Mouse (Mus musculus) heart, embryonic 15.5 days (tissue): Measurements from ENCODE around the gene Hoxc8. TPM values are rescaled to one million over a fixed set of nuclear protein-coding genes. Genes with fewer than 3 reads are reported as not detected.

ENCODE experiments used
- ATAC-seq: fragments of 200-750 bp; cut with Nextera tagmentation; replicated peaks from 2 replicates; pipeline ENCODE4 v1.8.0; 2017; ENCODE audit warnings: low read depth, moderate TSS enrichment; ENCODE audit not compliant: insufficient number of reproducible peaks, insufficient read depth, low FRiP score
- H3K27ac ChIP-seq: fragments of 300-500 bp; sonication (generic); 2 replicates; pipeline ENCODE4 v1.5.1; 2015; ENCODE audit warnings: mild to moderate bottlenecking, inconsistent platforms
- H3K27me3 ChIP-seq: fragments of 300-500 bp; sonication (generic); 2 replicates; pipeline ENCODE4 v1.6.1; 2015; ENCODE audit warnings: inconsistent platforms
- H3K36me3 ChIP-seq: fragments of 300-500 bp; sonication (generic); 2 replicates; pipeline ENCODE4 v1.6.1; 2015; ENCODE audit warnings: mild to moderate bottlenecking, inconsistent platforms
- H3K4me1 ChIP-seq: fragments of 300-500 bp; sonication (generic); replicated peaks from 2 replicates; pipeline ENCODE4 v1.6.1; 2015; ENCODE audit warnings: inconsistent platforms
- H3K4me2 ChIP-seq: fragments of 300-500 bp; sonication (generic); 2 replicates; pipeline ENCODE4 v1.6.1; 2015; ENCODE audit warnings: inconsistent platforms, mild to moderate bottlenecking, moderate library complexity
- H3K4me3 ChIP-seq: fragments of 300-500 bp; sonication (generic); 2 replicates; pipeline ENCODE4 v1.5.1; 2015; ENCODE audit warnings: mild to moderate bottlenecking, inconsistent platforms
- H3K9ac ChIP-seq: fragments of 300-500 bp; sonication (generic); 2 replicates; pipeline ENCODE4 v1.6.1; 2015; ENCODE audit warnings: mild to moderate bottlenecking, inconsistent platforms
- H3K9me3 ChIP-seq: fragments of 300-500 bp; sonication (generic); replicated peaks from 2 replicates; pipeline ENCODE4 v1.6.1; 2016; ENCODE audit warnings: inconsistent platforms
- WGBS: fragments of 180-500 bp; shearing (Covaris S2); methylation state at CpG from one replicate; pipeline ENCODE4 v1.1.7; 2015; ENCODE audit warnings: mixed read lengths; 5-methylcytosine and 5-hydroxymethylcytosine counted together
- polyA plus RNA-seq: library from polyadenylated mRNA; unstranded; fragments of >200 nt; fragmentation: Nextera tagmentation; extraction: Ambion mirVana; gene quantifications from 2 replicates; pipeline ENCODE4 v1.2.1, GENCODE M21; 2015

Gene Hoxc8
- polyA plus RNA-seq, 1 experiment from 2014 or later: not detected

- Histone ChIP-seq H3K27ac (no peak within 1 kb of the TSS), H3K4me3 (peak within 1 kb of the TSS; percentile 13; the same call in 1 of the 2 replicates), H3K9ac (no peak within 1 kb of the TSS), H3K4me1 (peaks cover 10% of the 10 kb centered on the region), H3K36me3 (no peaks in the 10 kb centered on the region), H3K27me3 (peaks cover 97% of the 10 kb centered on the region), H3K4me2 (peak within 1 kb of the TSS; percentile 33), H3K9me3 (no peaks in the 10 kb centered on the region)
- 4% methylated on average over 27 of the region's 27 CpGs for WGBS
- ATAC-seq: no peak
Measured at GRCm38 (mm10) chr15:102966776-102967311, 23.6 kb upstream of the Hoxc8 start, which contains the start of gene Hoxc10. Gene Hoxc10 (plus strand): TSS chr15:102966796.

- Histone ChIP-seq H3K9me3 (no peaks in the 10 kb centered on the region), H3K4me2 (peak within 1 kb of the TSS; percentile 33), H3K36me3 (no peaks in the 10 kb centered on the region), H3K27me3 (peaks cover 99% of the 10 kb centered on the region), H3K4me3 (peak within 1 kb of the TSS; percentile 13; the same call in 1 of the 2 replicates), H3K4me1 (peaks cover 10% of the 10 kb centered on the region), H3K9ac (no peak within 1 kb of the TSS), H3K27ac (no peak within 1 kb of the TSS)
- WGBS: 5% methylated on average over 12 of the region's 12 CpGs
- ATAC-seq: no peak
Measured at GRCm38 (mm10) chr15:102967312-102967510, 23.2 kb upstream of the Hoxc8 start, which contains the start of gene Hoxc5. Gene Hoxc5 (plus strand): TSS chr15:102967443.

GRCm38 (mm10) chr15:102967511-102968397, 22.7 kb upstream of the Hoxc8 start:
- Histone ChIP-seq H3K36me3 (no peaks in the 10 kb centered on the region), H3K4me2 (no peak overlapping the region), H3K4me1 (peaks cover 10% of the 10 kb centered on the region), H3K27me3 (peaks cover 99% of the 10 kb centered on the region), H3K9me3 (no peaks in the 10 kb centered on the region), H3K27ac (no peak overlapping the region), H3K9ac (no peak overlapping the region), H3K4me3 (no peak overlapping the region)
- WGBS: 4% methylated on average over 34 of the region's 34 CpGs
- no peak for ATAC-seq

GRCm38 (mm10) chr15:102969296-102969695, 21.1 kb upstream of the Hoxc8 start:
- no peaks in the 10 kb centered on the region for H3K9me3 ChIP-seq
- no peak overlapping the region for H3K4me2 ChIP-seq
- H3K9ac ChIP-seq: no peak overlapping the region
- no peak overlapping the region for H3K27ac ChIP-seq
- H3K27me3 ChIP-seq: peaks cover 99% of the 10 kb centered on the region
- H3K4me1 ChIP-seq: peaks cover 10% of the 10 kb centered on the region
- no peak overlapping the region for H3K4me3 ChIP-seq
- WGBS: 40% methylated on average over 1 of the region's 1 CpGs
- H3K36me3 ChIP-seq: no peaks in the 10 kb centered on the region
- ATAC-seq: no peak

GRCm38 (mm10) chr15:102970740-102971139, 19.7 kb upstream of the Hoxc8 start:
- Histone ChIP-seq H3K27ac (no peak overlapping the region), H3K36me3 (no peaks in the 10 kb centered on the region), H3K4me2 (no peak overlapping the region), H3K4me1 (peaks cover 10% of the 10 kb centered on the region), H3K9me3 (no peaks in the 10 kb centered on the region), H3K4me3 (no peak overlapping the region), H3K9ac (no peak overlapping the region), H3K27me3 (peaks cover 97% of the 10 kb centered on the region)
- WGBS: 2% methylated on average over 12 of the region's 12 CpGs
- no peak for ATAC-seq

- Histone ChIP-seq H3K27me3 (peaks cover 97% of the 10 kb centered on the region), H3K4me1 (peaks cover 6% of the 10 kb centered on the region), H3K4me3 (no peak overlapping the region), H3K36me3 (no peaks in the 10 kb centered on the region), H3K9ac (no peak overlapping the region), H3K4me2 (no peak overlapping the region), H3K9me3 (no peaks in the 10 kb centered on the region), H3K27ac (no peak overlapping the region)
- under 1% methylated on average over 21 of the region's 21 CpGs for WGBS
- no peak for ATAC-seq
Measured at GRCm38 (mm10) chr15:102972254-102972653, 18.2 kb upstream of the Hoxc8 start.

- H3K27me3 ChIP-seq: peaks cover 97% of the 10 kb centered on the region
- H3K36me3 ChIP-seq: no peaks in the 10 kb centered on the region
- H3K27ac ChIP-seq: no peak overlapping the region
- H3K9ac ChIP-seq: no peak overlapping the region
- no peak for ATAC-seq
- WGBS: 7% methylated on average over 6 of the region's 6 CpGs
- H3K9me3 ChIP-seq: no peaks in the 10 kb centered on the region
- no peak overlapping the region for H3K4me3 ChIP-seq
- no peak overlapping the region for H3K4me2 ChIP-seq
- peaks cover 8% of the 10 kb centered on the region for H3K4me1 ChIP-seq
Measured at GRCm38 (mm10) chr15:102972753-102973152, 17.7 kb upstream of the Hoxc8 start.

DNA sequence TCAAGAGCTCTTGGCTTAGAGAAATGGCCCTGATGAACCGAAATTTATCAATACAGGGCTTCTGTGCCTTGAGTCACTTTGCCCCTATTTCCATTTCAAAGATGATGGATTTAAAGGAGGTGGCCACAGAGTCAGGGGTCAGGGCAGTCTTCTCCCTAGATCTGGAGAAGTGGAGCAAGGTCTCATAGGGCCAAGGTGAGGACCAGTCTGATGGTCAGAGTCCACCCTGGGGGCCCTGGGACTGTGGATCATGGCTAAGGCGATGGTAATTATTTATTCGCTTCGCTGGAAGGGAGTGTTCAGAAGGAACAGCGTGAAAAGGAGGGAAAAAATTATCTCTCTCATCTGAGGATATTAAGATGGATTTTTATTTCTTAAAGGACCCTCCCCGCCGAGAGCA, 15.4 kb upstream of the Hoxc8 start:
- H3K9me3 ChIP-seq: no peaks in the 10 kb centered on the region
- H3K9ac ChIP-seq: no peak overlapping the region
- H3K4me2 ChIP-seq: no peak overlapping the region
- H3K36me3 ChIP-seq: no peaks in the 10 kb centered on the region
- H3K27ac ChIP-seq: no peak overlapping the region
- no peak overlapping the region for H3K4me3 ChIP-seq
- 9% methylated on average over 7 of the region's 7 CpGs for WGBS
- H3K27me3 ChIP-seq: peaks cover 98% of the 10 kb centered on the region
- H3K4me1 ChIP-seq: peaks cover 8% of the 10 kb centered on the region
- ATAC-seq: no peak

DNA sequence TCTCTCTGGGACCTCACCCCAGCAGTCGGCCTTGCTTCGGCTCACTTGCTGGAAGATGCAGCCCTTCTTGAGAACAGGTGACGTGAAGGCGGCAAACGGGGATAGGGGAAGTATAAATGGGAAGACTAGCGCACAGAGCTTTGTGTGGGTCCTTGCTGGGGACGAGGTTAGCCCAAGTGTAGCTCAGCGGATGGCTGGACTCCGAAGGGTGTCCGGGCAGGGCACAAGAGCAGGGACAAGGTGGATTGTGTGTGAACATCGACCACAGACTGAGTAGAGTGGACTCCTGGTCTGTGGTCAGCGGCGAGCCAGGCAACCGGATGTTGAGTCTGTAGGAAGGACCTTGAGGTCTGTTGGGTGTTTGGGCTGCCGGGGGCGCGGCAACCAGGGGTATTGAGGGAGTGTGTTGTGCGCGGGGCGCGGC, 14.7 kb upstream of the Hoxc8 start:
- no peak overlapping the region for H3K4me3 ChIP-seq
- no peak overlapping the region for H3K27ac ChIP-seq
- H3K4me1 ChIP-seq: peaks cover 8% of the 10 kb centered on the region
- WGBS: 2% methylated on average over 21 of the region's 21 CpGs
- H3K9ac ChIP-seq: no peak overlapping the region
- peaks cover 98% of the 10 kb centered on the region for H3K27me3 ChIP-seq
- ATAC-seq: no peak
- H3K9me3 ChIP-seq: no peaks in the 10 kb centered on the region
- no peaks in the 10 kb centered on the region for H3K36me3 ChIP-seq
- no peak overlapping the region for H3K4me2 ChIP-seq

DNA sequence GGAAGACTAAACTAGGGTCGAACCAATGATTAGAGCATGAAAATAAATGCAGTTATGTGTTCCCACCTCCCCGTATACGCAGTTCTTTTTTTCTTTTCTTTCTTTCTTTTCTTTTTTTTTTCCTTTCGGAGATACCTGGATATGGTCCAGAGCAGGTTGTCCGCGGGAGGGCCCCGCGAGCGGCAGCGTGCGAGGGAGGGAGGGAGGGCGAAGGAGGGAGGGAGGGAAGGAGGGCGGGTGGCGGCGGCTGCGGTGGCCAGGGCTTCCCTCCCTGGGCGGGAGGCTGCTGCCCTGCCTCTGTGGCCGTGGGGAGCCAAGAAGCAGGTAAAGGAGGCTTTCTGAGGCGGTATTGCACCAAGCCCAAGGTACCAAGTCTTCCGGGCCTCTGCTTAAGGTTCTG, 14.2 kb upstream of the Hoxc8 start, which contains the start of gene Hoxc9:
TSS of gene Hoxc9 (plus strand) at position 269 of the 400 bp plus-strand sequence.
- H3K4me3 ChIP-seq: peak within 1 kb of the TSS; percentile 35
- 0 out of 2 replicates have a peak within 1 kb of the TSS, but pooled peaks have one; percentile 21 for H3K9ac ChIP-seq

GRCm38 (mm10) chr15:102976631-102977422, 13.6 kb upstream of the Hoxc8 start:
- Histone ChIP-seq H3K4me2 (peak overlapping the region; percentile 50), H3K4me3 (peak overlapping the region; percentile 35), H3K9ac (0 out of 2 replicates have a peak overlapping the region, but pooled peaks have one; percentile 21), H3K9me3 (no peaks in the 10 kb centered on the region), H3K36me3 (no peaks in the 10 kb centered on the region), H3K27me3 (peaks cover 98% of the 10 kb centered on the region), H3K4me1 (peaks cover 15% of the 10 kb centered on the region), H3K27ac (no peak overlapping the region)
- whole genome bisulfite sequencing: 2% methylated on average over 37 of the region's 37 CpGs
- no peak for ATAC-seq

More for the DNA sequence above, 14.2 kb upstream of the Hoxc8 start, which contains the start of gene Hoxc9:
- Histone ChIP-seq H3K27ac (no peak within 1 kb of the TSS), H3K9me3 (no peaks in the 10 kb centered on the region), H3K4me2 (peak within 1 kb of the TSS; percentile 50), H3K27me3 (peaks cover 98% of the 10 kb centered on the region), H3K36me3 (no peaks in the 10 kb centered on the region), H3K4me1 (peaks cover 8% of the 10 kb centered on the region)
- 4% methylated on average over 13 of the region's 20 CpGs for WGBS
- no peak for ATAC-seq
